Mouse (Mus musculus) myocyte (in vitro differentiated cells): ENCODE results near the gene Ctcfl.
A peak's percentile ranks its signal among the peaks of the same experiment; 100 is the strongest.

ENCODE experiments used
- E2F4 ChIP-seq: IDR thresholded peaks from one replicate; pipeline ENCODE4 v1.6.1; 2011; ENCODE audit warnings: mild to moderate bottlenecking, control low read depth, moderate library complexity; ENCODE audit not compliant: insufficient read depth
- MAX ChIP-seq: IDR thresholded peaks from one replicate; pipeline ENCODE4 v1.6.1; 2011; ENCODE audit warnings: low read depth, mild to moderate bottlenecking, control low read depth
- MYOD1 ChIP-seq, 3 experiments: IDR thresholded peaks; one replicate each; pipeline ENCODE4 v1.6.1; 2011; ENCODE audit warnings: control low read depth in 2 of 3, low read depth in 2 of 3, mild to moderate bottlenecking in 2 of 3, moderate library complexity in 1 of 3; ENCODE audit not compliant: insufficient read length in 2 of 3, control insufficient read depth in 1 of 3
- MYOG ChIP-seq, 3 experiments: IDR thresholded peaks; one replicate each; pipeline ENCODE4 v1.6.1; 2011; ENCODE audit warnings: control low read depth in 2 of 3, low read depth in 2 of 3, mild to moderate bottlenecking in 2 of 3; ENCODE audit not compliant: insufficient read length in 2 of 3, control insufficient read depth in 1 of 3, insufficient read depth in 1 of 3
- POLR2A ChIP-seq: IDR thresholded peaks from one replicate; pipeline ENCODE4 v1.6.1; 2011; ENCODE audit warnings: low read depth, mild to moderate bottlenecking, control low read depth, moderate library complexity; ENCODE audit not compliant: insufficient read length
- USF1 ChIP-seq: IDR thresholded peaks from one replicate; pipeline ENCODE4 v1.6.1; 2011; ENCODE audit warnings: low read depth, mild to moderate bottlenecking, control low read depth, moderate library complexity

- no peak for TF ChIP-seq POLR2A
- no peak for TF ChIP-seq E2F4
- TF ChIP-seq USF1: no peak
- peak; percentile 63 to 93 (median 82) for TF ChIP-seq MYOG (IDR thresholded peaks at IDR 0.05; ENCODE audit: control insufficient read depth in 1 of 3, insufficient read depth in 1 of 3, insufficient read length in 2 of 3, low read depth in 2 of 3)
- peak; percentile 43 to 93 (median 73) for TF ChIP-seq MYOD1 (IDR thresholded peaks at IDR 0.05; ENCODE audit: control insufficient read depth in 1 of 3, insufficient read length in 2 of 3, low read depth in 2 of 3)
- TF ChIP-seq MAX: no peak
Measured at GRCm38 (mm10) chr2:173057623-173058022, 61.7 kb downstream of the Ctcfl start.
